In genomic region chr7:141566587-141566986, GRCm38 (mm10) we compare ENCODE assay signal across 18 mouse cellular contexts. TPM values are rescaled to one million over a fixed set of nuclear protein-coding genes. Genes with fewer than 3 reads are reported as not detected.
DNase-seq lines count a peak whose midpoint lies in the region; ATAC-seq and TF ChIP-seq lines count a peak whose summit lies in the region.
"Had no signal": no experiment of that assay in that cellular context is flagged by ENCODE, and none has a peak within 500 bp of the region (broad histone marks: within the 10 kb centered on the region; RNA-seq: fewer than 3 reads in every experiment).

No protein-coding gene starts in this region.

- TF ChIP-seq CTCF in hindbrain, postnatal 0 days (IDR thresholded peaks at IDR 0.05; ENCODE audit: low read depth) = no peak
- no peak for TF ChIP-seq CTCF in thymus, adult 2 months (IDR thresholded peaks at IDR 0.05; ENCODE audit: borderline replicate concordance, control insufficient read depth, extremely low read depth, insufficient read depth, low read length, poor library complexity)

- ATAC-seq in cerebellum, adult (ENCODE audit: insufficient number of reproducible peaks, low FRiP score, low TSS enrichment) = no peak
- no peak for ATAC-seq in hindbrain, postnatal 0 days
- ATAC-seq in hindbrain, embryonic 16.5 days = no peak
- ATAC-seq: intestine, postnatal 0 days; midbrain, embryonic 16.5 days had no signal

- 0 out of 2 replicates have a peak overlapping the region, but pooled peaks have one; percentile 4 for H3K27ac ChIP-seq in hindbrain, postnatal 0 days
- H3K27ac ChIP-seq in hindbrain, embryonic 16.5 days (ENCODE audit: low read depth, low read length) = no peak overlapping the region
- H3K27ac ChIP-seq in thymus, adult 2 months (ENCODE audit: control insufficient read depth, insufficient read depth, low read length) = no peak overlapping the region
- H3K27ac ChIP-seq: embryonic facial prominence, embryonic 13.5 days; hindbrain, embryonic 15.5 days; stomach, postnatal 0 days had no signal

- TF ChIP-seq POLR2A in thymus, adult 2 months (IDR thresholded peaks at IDR 0.05; ENCODE audit: control insufficient read depth, extremely low read depth, insufficient read depth, low read length, poor library complexity) = no peak

- H3K4me2 ChIP-seq in hindbrain, postnatal 0 days (ENCODE audit: low read depth, low read length) = no peak overlapping the region
- no peak overlapping the region for H3K4me2 ChIP-seq in hindbrain, embryonic 16.5 days (ENCODE audit: low read length)
- H3K4me2 ChIP-seq: embryonic facial prominence, embryonic 13.5 days; heart, embryonic 11.5 days; hindbrain, embryonic 15.5 days; limb, embryonic 13.5 days had no signal

- peaks cover 12% of the 10 kb centered on the region; the same call in 1 of the 2 replicates for H3K4me1 ChIP-seq in hindbrain, postnatal 0 days (ENCODE audit: insufficient read depth, low read length)
- peaks cover 29% of the 10 kb centered on the region for H3K4me1 ChIP-seq in hindbrain, embryonic 16.5 days (ENCODE audit: control insufficient read depth, insufficient read depth, low read depth, low read length)
- H3K4me1 ChIP-seq in thymus, adult 2 months (replicated peaks; ENCODE audit: control insufficient read depth, insufficient read depth, low read length) = peaks cover 9% of the 10 kb centered on the region

- peak; percentile 46 for DNase-seq in cerebellum, adult 9-10 months
- no peak for DNase-seq in hindbrain, postnatal 0 days (ENCODE audit: low spot score)
- DNase-seq in MN1 (ENCODE audit: low spot score) = peak; percentile 25
- peak; percentile 16 to 22 for DNase-seq in adrenal gland, postnatal 36 days
- no peak for DNase-seq in thymus, adult 2 months
- DNase-seq: B cell, adult 2 months; gastrocnemius, adult 2 months; lung, postnatal 10 days; right cerebral cortex, adult 18-20 months had no signal

- H3K9ac ChIP-seq in hindbrain, postnatal 0 days (replicated peaks; ENCODE audit: low read length) = no peak overlapping the region
- no peak overlapping the region for H3K9ac ChIP-seq in hindbrain, embryonic 16.5 days (ENCODE audit: low read depth, low read length)
- H3K9ac ChIP-seq: embryonic facial prominence, embryonic 13.5 days; hindbrain, embryonic 15.5 days; limb, embryonic 13.5 days had no signal

- H3K4me3 ChIP-seq in hindbrain, postnatal 0 days (ENCODE audit: low read length) = no peak overlapping the region
- no peak overlapping the region for H3K4me3 ChIP-seq in hindbrain, embryonic 16.5 days (ENCODE audit: low read length)
- no peak overlapping the region for H3K4me3 ChIP-seq in thymus, adult 2 months (ENCODE audit: control insufficient read depth, insufficient read depth, low read length)
- H3K4me3 ChIP-seq: embryonic facial prominence, embryonic 13.5 days; gastrocnemius, adult 2 months; hindbrain, embryonic 15.5 days; limb, embryonic 13.5 days had no signal

- H3K36me3 ChIP-seq in hindbrain, postnatal 0 days (ENCODE audit: insufficient read depth, low read length) = no peaks in the 10 kb centered on the region
- H3K36me3 ChIP-seq in hindbrain, embryonic 16.5 days (ENCODE audit: control insufficient read depth, insufficient read depth, low read length) = no peaks in the 10 kb centered on the region; the same call in 1 of the 2 replicates
- no peaks in the 10 kb centered on the region for H3K36me3 ChIP-seq in thymus, adult 2 months (ENCODE audit: control insufficient read depth, insufficient read depth, low read length)
- H3K36me3 ChIP-seq: embryonic facial prominence, embryonic 13.5 days; hindbrain, embryonic 15.5 days had no signal

- H3K27me3 ChIP-seq in hindbrain, postnatal 0 days (ENCODE audit: insufficient read depth, low read length) = no peaks in the 10 kb centered on the region
- H3K27me3 ChIP-seq in hindbrain, embryonic 16.5 days (replicated peaks; ENCODE audit: control insufficient read depth, insufficient read depth, low read length) = no peaks in the 10 kb centered on the region
- no peaks in the 10 kb centered on the region for H3K27me3 ChIP-seq in thymus, adult 2 months (ENCODE audit: control insufficient read depth, insufficient read depth, low read length)
- H3K27me3 ChIP-seq: embryonic facial prominence, embryonic 13.5 days; hindbrain, embryonic 15.5 days; limb, embryonic 13.5 days had no signal

- no peaks in the 10 kb centered on the region for H3K9me3 ChIP-seq in hindbrain, postnatal 0 days (ENCODE audit: low read length)
- no peaks in the 10 kb centered on the region for H3K9me3 ChIP-seq in hindbrain, embryonic 16.5 days (ENCODE audit: control insufficient read depth, low read length)
- H3K9me3 ChIP-seq: embryonic facial prominence, embryonic 13.5 days; hindbrain, embryonic 15.5 days; limb, embryonic 13.5 days had no signal

- 69% methylated on average over 7 of the region's 7 CpGs for WGBS in hindbrain, postnatal 0 days
- 84% methylated on average over 7 of the region's 7 CpGs for WGBS in hindbrain, embryonic 16.5 days
- WGBS in thymus, adult 2 months = 97% methylated on average over 7 of the region's 7 CpGs

RNA-seq across cellular contexts. Expression of gene Ap2a2, which starts 4.6 kb away (rescaled TPM):
- 209 and 214 TPM in 2 replicates for total RNA-seq in hindbrain, postnatal 0 days (2014; rRNA removed)
- 110 and 115 TPM in 2 replicates for polyA plus RNA-seq in hindbrain, postnatal 0 days (2015; fragmentation: Nextera tagmentation; extraction: Ambion mirVana)
- 118 and 136 TPM in 2 replicates for polyA plus RNA-seq in hindbrain, embryonic 16.5 days (2015; fragmentation: Nextera tagmentation; extraction: Ambion mirVana)
- 10 to 100 TPM; 57.5 to 75.9 TPM for total RNA-seq in adrenal gland, postnatal 36 days (2021)
- 40.9 and 45.7 TPM in 2 replicates for polyA plus RNA-seq in thymus, adult 2 months (2012; rRNA removed)

RNA-seq across cellular contexts. Expression of gene Chid1, which starts 26.9 kb away (rescaled TPM):
- 34.2 and 55.2 TPM in 2 replicates for total RNA-seq in hindbrain, postnatal 0 days (2014; rRNA removed)
- 47.8 and 48.3 TPM in 2 replicates for polyA plus RNA-seq in hindbrain, postnatal 0 days (2015; fragmentation: Nextera tagmentation; extraction: Ambion mirVana)
- 54.4 and 56.7 TPM in 2 replicates for polyA plus RNA-seq in hindbrain, embryonic 16.5 days (2015; fragmentation: Nextera tagmentation; extraction: Ambion mirVana)
- 10 to 100 TPM; 57.4 to 58.5 TPM for total RNA-seq in adrenal gland, postnatal 36 days (2021)
- polyA plus RNA-seq in thymus, adult 2 months (2012; rRNA removed) = 26.5 and 36.8 TPM in 2 replicates

Comparison
In these comparisons a context has a peak if more than half of its experiments do, and no peak if none do; other contexts are left out.
1. DNase-seq: peak in cerebellum, adult 9-10 months (single experiment), MN1 (single experiment) and adrenal gland, postnatal 36 days (2 of 2); none in hindbrain, postnatal 0 days (single experiment) and thymus, adult 2 months (single experiment).